Mouse (Mus musculus) G1E (cell line): Measurements from ENCODE around the gene AC124502.3. TPM values are rescaled to one million over a fixed set of nuclear protein-coding genes. Genes with fewer than 3 reads are reported as not detected.

Source experiments
- ATAC-seq: 2 replicates; pipeline ENCODE4 v1.8.0; 2016; ENCODE audit warnings: mild to moderate bottlenecking; ENCODE audit not compliant: insufficient number of reproducible peaks, poor library complexity, low FRiP score, severe bottlenecking; ENCODE audit errors: extremely low read depth
- DNase-seq: peaks from one replicate; pipeline ENCODE4 v3.0.0; 2012; ENCODE audit warnings: low spot score
- H3K27me3 ChIP-seq: 2 replicates; pipeline ENCODE4 v1.6.1; 2012; ENCODE audit warnings: mild to moderate bottlenecking, low read length, inconsistent platforms; ENCODE audit not compliant: insufficient read depth
- H3K36me3 ChIP-seq: replicated peaks from 2 replicates; pipeline ENCODE3; 2012; ENCODE audit warnings: mild to moderate bottlenecking, inconsistent platforms
- H3K4me1 ChIP-seq: 2 replicates; pipeline ENCODE4 v1.6.1; 2012; ENCODE audit warnings: low read depth, low read length, inconsistent platforms, mixed read lengths; ENCODE audit not compliant: insufficient read depth
- H3K4me3 ChIP-seq: 2 replicates; pipeline ENCODE4 v1.5.1; 2012; ENCODE audit warnings: low read depth, mild to moderate bottlenecking, inconsistent platforms, low read length, moderate library complexity, mixed read lengths
- H3K9me3 ChIP-seq: replicated peaks from 2 replicates; pipeline ENCODE4 v1.6.1; 2012; ENCODE audit warnings: inconsistent platforms
- CTCF ChIP-seq: IDR thresholded peaks from 2 replicates; pipeline ENCODE4 v1.5.1; 2012; ENCODE audit warnings: low read depth, low read length, inconsistent platforms, mixed read lengths
- GATA1 ChIP-seq: IDR thresholded peaks from 2 replicates; pipeline ENCODE4 v1.6.1; 2012; ENCODE audit warnings: borderline replicate concordance, low read length, inconsistent platforms, mixed read lengths
- GATA2 ChIP-seq: IDR thresholded peaks from 2 replicates; pipeline ENCODE4 v1.6.1; 2012; ENCODE audit warnings: low read depth, low read length, inconsistent platforms, borderline replicate concordance
- POLR2AphosphoS5 ChIP-seq: IDR thresholded peaks from 2 replicates; pipeline ENCODE4 v1.6.1; 2012; ENCODE audit warnings: low read depth, low read length, inconsistent platforms; ENCODE audit not compliant: insufficient replicate concordance
- TAL1 ChIP-seq: conservative IDR thresholded peaks from 2 replicates; pipeline ENCODE4 v1.6.1; 2012; ENCODE audit warnings: low read depth, low read length, inconsistent platforms, mixed read lengths
- polyA plus RNA-seq: library from polyadenylated mRNA; stranded (reverse); fragments of >175 nt; gene quantifications from 2 replicates; pipeline ENCODE4 v1.2.3, GENCODE M21; 2012
- total RNA-seq, 2 experiments: library from RNA; stranded (forward) in 1 of 2; stranded (reverse) in 1 of 2; fragments of 200-1000 nt in 1 of 2; fragments of >200 nt in 1 of 2; fragmentation: Nextera tagmentation in 1 of 2; gene quantifications; 2 replicates each; pipeline ENCODE4 v1.2.3; 2014 to 2017

AC124502.3 gene
- total and polyA plus RNA-seq, 3 experiments: 0.34 to 6.6 (median 0.60) TPM

DNA sequence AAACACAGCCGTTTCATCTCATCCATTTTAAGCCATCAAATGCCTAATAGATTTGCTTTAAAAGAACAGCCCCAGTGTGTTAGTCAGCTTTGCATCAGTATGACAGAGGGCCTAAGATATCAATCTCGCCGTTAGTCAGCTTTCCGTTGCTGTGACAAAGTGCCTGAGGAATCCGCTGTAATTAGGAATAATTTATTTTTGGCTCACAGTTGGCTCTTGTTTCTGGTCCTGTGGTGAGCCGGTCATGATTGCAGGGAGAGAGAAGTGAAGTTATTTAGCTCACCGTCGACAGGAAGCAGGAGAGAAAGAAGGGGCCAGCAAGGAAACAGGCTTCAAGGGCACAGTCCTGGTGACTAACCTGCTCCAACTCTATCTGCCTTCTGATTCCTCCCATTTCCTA lies 25.6 kb upstream of the AC124502.3 start:
- Histone ChIP-seq H3K4me3 (no peak overlapping the region), H3K9me3 (no peaks in the 10 kb centered on the region), H3K36me3 (no peaks in the 10 kb centered on the region), H3K27me3 (peaks cover 14% of the 10 kb centered on the region), H3K4me1 (peaks cover 6% of the 10 kb centered on the region; the same call in 1 of the 2 replicates)
- TF ChIP-seq GATA2: no peak
- TF ChIP-seq CTCF: no peak
- TF ChIP-seq POLR2AphosphoS5: no peak
- no peak for TF ChIP-seq GATA1
- ATAC-seq: no peak
- DNase-seq: no peak

DNA sequence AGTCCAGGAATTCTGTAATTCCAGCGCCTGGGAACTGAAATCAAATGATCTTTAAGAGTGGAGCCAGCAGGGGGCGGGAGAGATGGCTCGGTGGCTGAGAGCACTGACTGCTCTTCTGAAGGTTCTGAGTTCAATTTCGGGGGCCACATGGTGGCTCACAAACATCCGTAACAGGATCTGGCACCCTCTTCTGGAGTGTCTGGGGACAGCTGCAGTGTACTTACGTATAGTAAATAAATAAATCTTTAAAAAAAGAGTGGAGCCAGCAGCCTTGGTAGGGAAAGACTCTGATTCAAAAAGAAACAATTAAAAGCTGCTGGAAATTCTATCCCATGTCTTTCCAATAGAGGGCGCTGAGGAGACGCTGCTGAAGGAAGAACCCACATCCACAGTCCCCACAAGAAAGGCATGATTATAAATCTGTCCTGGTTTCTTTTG lies 23.7 kb upstream of the AC124502.3 start:
- peak; percentile 27 for DNase-seq
- Histone ChIP-seq H3K27me3 (peaks cover 18% of the 10 kb centered on the region), H3K4me3 (no peak overlapping the region), H3K4me1 (peaks cover 14% of the 10 kb centered on the region), H3K36me3 (no peaks in the 10 kb centered on the region), H3K9me3 (no peaks in the 10 kb centered on the region)
- TF ChIP-seq GATA1 (no peak), CTCF (peak; percentile 70)
- ATAC-seq: no peak

DNA sequence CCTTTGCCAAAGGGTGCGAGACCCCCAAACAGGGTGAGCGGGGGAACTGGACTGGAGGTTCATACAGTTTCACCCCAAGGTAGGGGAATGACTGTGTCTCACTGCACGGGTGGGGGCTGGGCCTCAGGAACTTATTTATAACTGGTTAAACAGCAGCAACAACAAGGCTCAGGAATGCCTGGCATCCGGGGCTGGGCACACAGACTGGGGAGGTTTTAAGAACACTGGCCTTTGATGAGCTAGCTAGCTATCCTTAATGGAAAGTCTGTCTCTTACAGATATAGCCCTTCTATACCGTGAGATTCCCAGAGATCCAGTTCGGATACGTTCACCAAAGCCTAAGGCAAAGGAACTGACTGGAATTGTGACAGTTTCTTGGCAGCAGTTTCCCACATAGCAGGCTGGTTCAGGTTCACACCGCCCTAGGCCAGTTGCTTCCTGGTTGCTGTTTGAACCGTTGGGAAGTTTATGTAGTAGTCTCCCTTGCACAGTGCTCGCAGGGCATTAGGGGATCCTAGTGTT lies 22.4 kb upstream of the AC124502.3 start:
- no peaks in the 10 kb centered on the region for H3K36me3 ChIP-seq
- no peak overlapping the region for H3K4me3 ChIP-seq
- peaks cover 18% of the 10 kb centered on the region for H3K27me3 ChIP-seq
- H3K4me1 ChIP-seq: peaks cover 16% of the 10 kb centered on the region
- ATAC-seq: no peak
- no peak for DNase-seq
- no peaks in the 10 kb centered on the region for H3K9me3 ChIP-seq
- TF ChIP-seq TAL1 (no peak), GATA1 (no peak), GATA2 (no peak)

DNA sequence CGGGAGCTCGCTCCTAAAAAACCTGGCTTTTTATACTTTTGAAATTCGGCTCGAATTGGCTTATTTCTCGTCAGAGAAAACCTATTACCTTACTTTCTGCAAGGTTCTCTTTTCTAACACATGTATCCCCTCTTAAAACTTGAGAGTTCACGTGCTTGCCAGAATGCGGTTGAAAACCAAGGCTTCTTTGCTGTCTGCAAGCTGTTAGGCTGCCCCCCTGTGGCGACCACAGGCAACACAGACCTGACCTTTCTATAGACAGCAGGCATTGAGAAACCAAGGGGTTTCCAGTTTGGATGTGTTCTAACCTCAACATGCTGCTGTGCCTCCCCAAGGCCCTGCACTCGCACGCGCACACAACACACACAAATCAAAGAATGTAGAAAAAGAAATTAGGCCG lies 21.9 kb upstream of the AC124502.3 start:
- Histone ChIP-seq H3K4me3 (no peak overlapping the region), H3K4me1 (peaks cover 16% of the 10 kb centered on the region)
- TF ChIP-seq GATA2 (no peak), GATA1 (no peak), POLR2AphosphoS5 (no peak), CTCF (peak; percentile 63), TAL1 (no peak)

DNA sequence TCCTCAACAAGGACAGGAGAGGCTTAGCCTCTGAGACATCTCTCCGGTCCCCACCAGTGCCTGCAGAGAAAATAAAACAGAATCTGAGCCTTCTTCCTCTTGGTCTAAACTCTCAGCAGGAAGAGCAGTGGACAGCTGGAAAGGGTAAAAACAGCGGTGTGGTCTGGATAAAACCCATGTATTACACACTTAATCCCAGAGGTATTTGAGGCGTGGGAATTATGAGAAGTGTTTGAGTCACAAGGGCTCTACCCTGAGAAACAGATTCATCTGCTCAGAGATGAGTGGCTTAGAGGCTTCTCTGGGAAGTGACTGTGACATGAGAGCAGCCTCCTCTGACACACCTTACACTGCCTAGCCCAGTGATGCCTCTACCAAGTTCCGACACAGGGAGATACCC lies 21.1 kb upstream of the AC124502.3 start:
- Histone ChIP-seq H3K36me3 (no peaks in the 10 kb centered on the region), H3K4me1 (peaks cover 18% of the 10 kb centered on the region), H3K9me3 (no peaks in the 10 kb centered on the region), H3K27me3 (peaks cover 16% of the 10 kb centered on the region), H3K4me3 (no peak overlapping the region)
- ATAC-seq: no peak
- TF ChIP-seq GATA1 (no peak), POLR2AphosphoS5 (no peak), GATA2 (no peak), CTCF (no peak), TAL1 (no peak)
- no peak for DNase-seq

More for the DNA sequence above, 21.9 kb upstream of the AC124502.3 start:
- no peaks in the 10 kb centered on the region for H3K9me3 ChIP-seq
- ATAC-seq (no peak), DNase-seq (peak; percentile 38)
- peaks cover 18% of the 10 kb centered on the region for H3K27me3 ChIP-seq
- H3K36me3 ChIP-seq: no peaks in the 10 kb centered on the region

DNA sequence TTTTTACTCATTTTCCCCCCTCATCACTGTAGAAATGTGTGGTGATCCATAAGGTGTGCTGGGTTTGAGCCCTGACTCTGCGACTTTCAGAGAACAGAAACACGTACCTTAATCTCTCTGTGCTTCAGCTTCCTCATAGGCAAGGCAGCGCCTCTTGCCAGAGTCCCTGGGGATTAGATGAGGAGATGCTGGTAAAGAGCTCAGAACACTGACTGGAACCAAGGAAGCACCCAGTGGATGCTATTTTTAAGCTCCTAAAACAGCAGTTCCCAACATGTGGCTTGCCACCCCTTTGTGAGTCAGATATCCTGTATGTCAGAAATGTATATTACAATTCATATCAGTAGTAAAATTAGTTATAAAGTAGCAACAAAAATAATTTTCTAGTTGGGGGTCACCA lies 20.5 kb upstream of the AC124502.3 start:
- peaks cover 21% of the 10 kb centered on the region for H3K4me1 ChIP-seq
- TF ChIP-seq GATA2 (no peak), GATA1 (no peak)
- no peak for DNase-seq
- no peaks in the 10 kb centered on the region for H3K9me3 ChIP-seq
- H3K27me3 ChIP-seq: peaks cover 15% of the 10 kb centered on the region
- no peak for ATAC-seq
- H3K4me3 ChIP-seq: no peak overlapping the region
- no peaks in the 10 kb centered on the region for H3K36me3 ChIP-seq

DNA sequence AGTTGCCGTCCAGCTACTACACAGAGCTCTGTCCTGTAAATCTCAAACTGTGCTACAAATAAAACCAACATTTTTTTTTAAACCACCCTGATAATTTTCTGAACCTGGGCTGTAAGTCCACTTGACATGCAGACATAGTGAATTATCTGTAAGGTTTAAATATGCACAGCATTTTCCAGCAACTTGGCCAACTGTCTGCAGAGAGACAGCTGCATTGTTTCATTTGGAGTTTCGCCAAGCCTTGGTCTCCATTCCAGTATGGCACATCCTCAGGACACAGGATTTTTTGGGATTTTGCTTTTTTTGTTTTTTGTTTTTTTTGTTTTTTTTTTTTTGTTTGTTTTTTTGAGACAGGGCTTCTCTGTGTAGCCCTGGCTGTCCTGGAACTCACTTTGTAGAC lies 17.3 kb upstream of the AC124502.3 start:
- DNase-seq (no peak), ATAC-seq (no peak)
- Histone ChIP-seq H3K27me3 (peaks cover 6% of the 10 kb centered on the region), H3K36me3 (peaks cover 11% of the 10 kb centered on the region), H3K9me3 (no peaks in the 10 kb centered on the region), H3K4me3 (no peak overlapping the region), H3K4me1 (peaks cover 33% of the 10 kb centered on the region)
- TF ChIP-seq GATA2 (no peak), CTCF (no peak), POLR2AphosphoS5 (no peak), GATA1 (no peak), TAL1 (no peak)
